Mouse (Mus musculus): ENCODE measurements around the gene Ap5z1.

Gene Ap5z1

GRCm38 (mm10) chr5:142524711-142525464 lies 61.1 kb downstream of the Ap5z1 start:
- DNase-seq: no peak
